Mouse (Mus musculus) lung, postnatal 25 days (tissue): Measurements from ENCODE around the gene Wdr12.
"Not testable (repeated sequence)": the region's sequence is repeated elsewhere in the genome, so short reads cannot be mapped to it uniquely, and the experiment has no call there.

ENCODE experiments used
- DNase-seq: peaks from one replicate; pipeline ENCODE4 v3.0.0; 2022; ENCODE audit warnings: low spot score

Wdr12 gene

DNA sequence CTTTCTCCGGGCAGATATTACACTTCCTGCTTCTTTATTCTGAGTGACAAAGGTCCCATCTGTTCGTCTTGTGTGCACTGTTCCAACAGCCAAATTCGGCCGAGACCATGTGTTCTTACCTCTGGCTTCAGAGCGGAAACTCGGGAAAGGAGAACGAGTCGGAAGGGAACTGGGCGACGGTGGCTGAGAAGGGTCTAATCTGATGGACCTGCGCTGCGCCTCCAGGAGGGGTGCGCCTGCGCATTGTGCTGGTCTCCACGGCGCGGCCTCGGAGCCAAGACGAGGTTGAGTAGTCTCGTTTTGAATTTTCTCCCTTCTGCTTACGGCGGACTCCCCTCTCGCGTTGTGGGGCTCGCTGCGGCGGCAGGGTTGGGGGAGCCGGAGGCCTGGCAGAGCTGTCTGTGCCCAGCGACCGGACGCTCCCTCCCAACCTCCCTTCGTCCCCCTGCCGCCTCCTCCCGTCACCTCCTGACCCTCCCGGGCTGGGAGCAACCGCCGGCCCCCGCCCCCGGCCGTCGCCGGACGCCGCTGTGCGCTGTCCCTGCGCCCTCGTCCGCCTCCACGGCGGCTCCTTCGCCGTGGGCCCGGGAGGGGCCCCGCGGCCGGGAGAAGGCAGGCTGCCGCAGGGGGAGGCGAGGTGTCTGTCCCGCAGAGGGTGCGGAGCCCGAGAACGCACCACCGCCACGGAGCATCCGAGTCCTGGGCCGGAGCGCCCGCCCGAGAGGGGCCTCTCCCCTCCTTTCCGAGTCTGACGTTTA is at the start of gene Wdr12, which contains the start of gene Carf:
Gene Wdr12, minus strand, starts transcription at position 622 of the 758 bp plus-strand sequence.
Gene Carf, plus strand, starts transcription at position 224 of the 758 bp plus-strand sequence.
- peak; percentile 96 for DNase-seq

GRCm38 (mm10) chr1:60137346-60137745 is 38.9 kb upstream of the Wdr12 start:
- DNase-seq, result no peak

GRCm38 (mm10) chr1:60117721-60118455 is 19.4 kb upstream of the Wdr12 start:
- DNase-seq, result no peak

- no peak for DNase-seq
Measured at GRCm38 (mm10) chr1:60104582-60104981, 6.1 kb upstream of the Wdr12 start.

DNA sequence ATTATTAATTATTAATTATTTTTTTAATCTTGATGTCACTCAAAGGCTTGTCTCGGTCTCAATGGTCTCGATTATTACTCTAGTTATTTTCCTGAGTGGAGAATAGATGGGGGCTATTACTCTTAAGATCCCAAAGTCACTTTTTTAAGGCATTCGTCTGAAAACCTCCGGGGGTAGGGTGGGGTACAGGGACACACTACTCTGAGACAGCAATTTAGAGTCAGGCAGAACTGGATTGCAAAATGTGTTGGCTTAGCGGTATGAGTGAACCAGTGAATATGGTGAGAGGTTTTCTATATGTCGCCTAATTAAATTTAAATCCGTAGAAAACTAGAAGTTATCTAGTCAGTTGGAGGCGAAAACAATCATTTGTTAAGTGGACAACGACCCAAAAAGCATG is 394 bp upstream of the Wdr12 start:
- no peak for DNase-seq

- peak; percentile 60 for DNase-seq
Measured at GRCm38 (mm10) chr1:60097277-60098023, 995 bp downstream of the Wdr12 start.

DNA sequence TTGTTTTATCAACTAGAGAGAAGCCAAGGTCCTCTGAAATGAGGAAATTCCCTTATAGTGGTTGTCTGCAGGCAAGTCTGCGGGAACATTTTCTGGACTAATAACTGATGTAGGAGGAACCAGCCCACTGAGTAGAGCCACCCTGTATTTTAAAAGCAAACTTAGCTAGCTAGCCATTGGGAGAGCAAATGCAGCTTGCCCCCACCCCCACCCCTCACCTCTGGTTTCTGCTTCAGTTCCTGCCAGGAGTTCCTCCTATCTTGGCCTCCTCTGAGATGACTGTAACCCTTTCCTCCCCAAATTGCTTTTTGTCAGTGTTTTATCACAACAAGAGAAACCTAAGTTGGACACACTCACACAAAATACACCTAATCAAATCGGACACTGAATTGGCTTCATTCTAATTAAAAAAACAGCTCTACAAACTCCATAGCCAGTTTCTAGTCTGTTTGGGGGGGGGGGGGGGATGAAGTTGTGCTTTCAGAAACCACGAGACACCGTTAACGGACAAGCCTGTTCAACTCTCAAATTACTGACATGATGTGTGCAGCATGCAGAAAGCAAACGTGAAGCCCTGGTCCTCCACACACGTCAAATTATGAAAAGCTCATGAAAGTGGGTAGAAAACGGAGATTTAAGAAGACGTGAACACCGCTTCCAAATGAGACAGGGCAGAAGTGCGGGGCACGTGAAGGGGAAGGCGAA is 1.7 kb downstream of the Wdr12 start:
- DNase-seq, result no peak

DNA sequence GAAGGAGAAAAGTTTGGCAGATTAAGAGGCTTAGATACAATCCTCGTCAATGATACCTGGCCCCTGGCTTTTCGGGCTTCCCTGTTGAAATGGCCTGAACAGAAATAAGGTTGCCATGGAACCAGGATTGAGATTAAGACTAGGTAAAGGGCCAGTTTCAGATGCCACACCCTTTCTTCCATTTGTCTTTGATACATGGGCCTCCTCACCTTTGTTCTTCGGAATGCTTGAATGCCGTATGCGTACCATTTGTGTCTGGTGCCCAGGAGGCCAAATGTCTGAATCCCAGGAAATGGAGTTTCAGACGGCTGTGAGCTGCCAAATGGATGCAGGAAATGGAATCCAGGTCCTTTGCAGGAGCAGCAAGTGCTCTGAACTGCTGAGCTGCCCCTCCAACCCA is 22.0 kb downstream of the Wdr12 start:
- no peak for DNase-seq

GRCm38 (mm10) chr1:60075590-60075989 is 22.9 kb downstream of the Wdr12 start:
- no peak for DNase-seq

DNA sequence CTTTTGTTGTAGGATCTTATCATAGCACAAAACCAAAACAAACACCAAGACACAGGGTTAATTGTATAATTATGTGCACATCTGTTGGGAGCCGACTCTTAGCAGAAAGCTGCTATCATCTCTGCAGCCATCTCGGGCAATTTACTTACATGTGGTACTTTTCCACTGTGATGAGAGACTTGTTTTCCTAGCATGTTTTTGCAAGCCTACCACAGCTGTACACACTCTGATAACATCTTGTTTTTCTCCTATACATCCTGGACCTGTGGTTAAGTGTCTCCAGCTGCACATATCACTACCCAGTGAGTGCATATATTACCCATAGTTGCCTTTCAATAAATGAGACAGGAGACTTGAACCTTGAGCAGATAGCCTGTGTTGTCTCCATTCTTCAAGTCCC is 23.5 kb downstream of the Wdr12 start:
- no peak for DNase-seq

DNA sequence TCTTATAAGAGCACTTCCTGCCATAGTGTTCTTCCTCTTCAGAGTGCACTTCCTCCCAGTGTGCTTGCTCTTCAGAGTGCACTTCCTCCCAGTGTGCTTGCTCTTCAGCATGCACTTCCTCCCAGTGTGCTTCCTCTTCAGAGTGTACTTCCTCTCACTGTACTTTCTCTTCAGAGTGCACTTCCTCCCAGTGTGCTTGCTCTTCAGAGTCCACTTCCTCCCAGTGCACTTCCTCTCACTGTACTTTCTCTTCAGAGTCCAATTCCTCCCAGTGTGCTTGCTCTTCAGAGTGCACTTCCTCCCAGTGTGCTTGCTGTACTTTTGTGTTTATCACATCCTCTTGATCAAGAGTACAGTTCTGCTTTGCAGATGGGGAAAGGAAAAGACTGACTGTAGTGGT is 27.7 kb downstream of the Wdr12 start:
- peak; percentile 8 for DNase-seq

DNA sequence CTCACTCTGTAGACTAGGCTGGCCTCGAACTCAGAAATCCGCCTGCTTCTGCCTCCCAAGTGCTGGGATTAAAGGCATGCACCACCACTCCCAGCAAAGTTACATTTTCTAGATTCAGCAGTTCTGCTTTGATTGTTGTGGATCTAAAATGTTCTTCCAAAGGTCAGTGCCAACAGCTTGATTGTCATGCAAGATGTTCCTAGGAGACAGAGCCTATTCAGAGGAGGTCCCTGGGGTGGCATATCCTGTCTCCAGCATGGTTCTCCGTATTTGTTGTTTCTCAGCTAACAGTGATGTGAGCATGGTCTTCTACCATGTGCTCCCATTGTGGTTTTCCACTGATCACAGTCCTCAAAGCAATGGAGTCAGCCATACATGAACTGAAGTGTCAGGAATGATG is 42.1 kb downstream of the Wdr12 start:
- DNase-seq, result no peak

- no peak for DNase-seq
Measured at GRCm38 (mm10) chr1:60054659-60055058, 43.8 kb downstream of the Wdr12 start.

DNA sequence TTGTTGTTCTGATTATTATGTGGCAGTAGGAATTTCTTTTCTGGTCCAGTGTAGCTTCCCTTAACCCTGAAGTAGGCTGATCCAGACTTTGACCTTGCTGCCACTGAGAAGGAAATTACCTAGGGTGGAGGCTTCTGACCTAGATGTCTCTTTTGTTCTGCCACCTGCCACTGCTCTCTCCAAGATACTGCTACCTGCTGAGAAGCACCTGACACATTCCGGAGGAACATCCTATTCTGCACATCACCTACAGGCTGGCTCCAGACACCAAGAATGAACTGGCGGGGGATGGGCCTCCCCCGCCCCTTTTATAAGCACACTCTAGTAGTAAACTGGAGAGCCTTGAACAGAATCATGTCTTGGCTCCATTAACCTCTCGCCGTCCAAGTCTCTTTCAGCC is 51.0 kb downstream of the Wdr12 start:
- DNase-seq, result not testable (repeated sequence)

- no peak for DNase-seq
Measured at GRCm38 (mm10) chr1:60044595-60044994, 53.9 kb downstream of the Wdr12 start.

GRCm38 (mm10) chr1:60042796-60043469 is 55.5 kb downstream of the Wdr12 start, which contains the start of gene Ica1l:
Gene Ica1l (minus strand): TSS chr1:60043184.
- peak; percentile 38 for DNase-seq

DNA sequence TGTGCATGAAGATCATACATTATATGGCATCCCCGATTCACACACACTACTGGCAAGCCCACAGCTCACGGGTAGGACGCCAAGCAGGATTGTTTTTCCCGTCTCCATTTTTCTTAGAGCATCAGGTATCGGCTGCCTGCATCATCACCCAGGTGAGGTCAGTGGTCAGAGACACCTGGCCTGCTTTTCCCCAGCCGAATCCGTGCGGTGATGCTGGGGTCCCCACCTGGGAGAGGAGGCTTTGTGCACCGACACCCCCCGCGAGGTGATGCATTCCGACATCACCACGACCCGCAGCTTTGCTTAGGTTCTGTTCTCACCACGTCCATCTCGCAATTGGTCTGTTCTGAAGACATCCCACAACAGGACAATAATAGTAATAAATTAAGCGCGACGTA is 56.0 kb downstream of the Wdr12 start:
- DNase-seq, result no peak

DNA sequence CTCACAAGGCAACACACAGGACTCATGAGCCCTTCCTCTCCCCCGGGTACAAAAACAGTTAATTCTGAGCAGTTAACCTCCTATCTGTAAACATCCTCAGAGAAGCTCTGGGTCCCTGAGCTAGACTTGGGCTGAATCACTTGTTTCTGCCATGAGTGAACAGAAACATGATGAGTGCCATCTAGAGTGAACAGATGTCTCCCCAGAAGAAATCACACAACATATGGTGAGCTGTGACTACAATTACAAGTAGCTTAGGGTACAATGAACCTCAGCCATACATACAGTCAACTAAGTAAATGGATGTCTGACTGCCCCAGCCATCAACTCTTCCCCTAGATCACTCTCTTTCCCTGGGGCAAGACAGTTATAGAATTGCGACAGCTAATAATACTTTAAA is 63.4 kb downstream of the Wdr12 start:
- no peak for DNase-seq
